Mouse (Mus musculus): ENCODE measurements around the gene Gm20388.

DNA sequence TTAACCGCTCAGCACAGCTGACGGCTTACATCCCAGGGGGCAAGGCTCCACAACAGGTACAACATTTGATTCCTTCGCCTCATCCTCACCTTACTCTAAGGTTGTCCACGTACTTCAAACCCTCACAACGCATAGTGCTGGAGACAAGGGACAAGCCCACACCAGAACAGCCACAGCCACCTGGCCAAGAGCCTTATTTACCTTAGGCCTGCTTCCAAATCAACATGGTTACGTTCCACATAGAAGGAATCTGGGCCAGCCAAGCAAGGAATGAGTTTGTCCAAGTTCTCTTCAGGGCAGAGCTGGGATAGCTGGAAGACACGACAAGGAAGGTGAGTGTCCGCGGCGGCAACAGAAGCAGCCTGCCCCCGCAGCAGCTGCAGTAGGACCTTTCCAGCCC is 1699.3 kb downstream of the Gm20388 start:
- TF ChIP-seq CTCF (IDR thresholded peaks at IDR 0.05; ENCODE audit: extremely low read depth, insufficient read depth, low read length) (no peak), POLR2A (IDR thresholded peaks at IDR 0.05; ENCODE audit: extremely low read depth, insufficient read depth, low read length) (no peak)

Data from cortical plate, adult 2 months (tissue).